Mouse (Mus musculus) embryonic facial prominence, embryonic 11.5 days (tissue): ENCODE data around the gene Vasn. TPM values are rescaled to one million over a fixed set of nuclear protein-coding genes. Genes with fewer than 3 reads are reported as not detected.
"Not testable (repeated sequence)": the region's sequence is repeated elsewhere in the genome, so short reads cannot be mapped to it uniquely, and the experiment has no call there.

ENCODE experiments used
- ATAC-seq: fragments of 200-750 bp; cut with Nextera tagmentation; replicated peaks from 2 replicates; pipeline ENCODE4 v1.8.0; 2017; ENCODE audit warnings: low read depth; ENCODE audit not compliant: insufficient number of reproducible peaks, low FRiP score, low TSS enrichment
- DNase-seq: peaks from one replicate; pipeline ENCODE4 v3.0.0-alpha.2; 2015; ENCODE audit warnings: low spot score
- H3K27ac ChIP-seq: fragments of 300-500 bp; sonication (generic); replicated peaks from 2 replicates; pipeline ENCODE4 v1.5.1; 2014; ENCODE audit warnings: mild to moderate bottlenecking, low read depth, low read length, control low read depth
- H3K27me3 ChIP-seq: fragments of 300-500 bp; sonication (generic); 2 replicates; pipeline ENCODE4 v1.6.1; 2014; ENCODE audit warnings: mild to moderate bottlenecking, low read length, moderate library complexity, mixed read lengths; ENCODE audit not compliant: control insufficient read depth, insufficient read depth
- H3K36me3 ChIP-seq: fragments of 300-500 bp; sonication (generic); replicated peaks from 2 replicates; pipeline ENCODE4 v1.6.1; 2014; ENCODE audit warnings: low read depth, mild to moderate bottlenecking, low read length, moderate library complexity, mixed read lengths; ENCODE audit not compliant: control insufficient read depth, insufficient read depth
- H3K4me1 ChIP-seq: fragments of 300-500 bp; sonication (generic); 2 replicates; pipeline ENCODE4 v1.6.1; 2014; ENCODE audit warnings: low read length, mixed read lengths; ENCODE audit not compliant: control insufficient read depth, insufficient read depth
- H3K4me2 ChIP-seq: fragments of 300-500 bp; sonication (generic); 2 replicates; pipeline ENCODE4 v1.6.1; 2014; ENCODE audit warnings: low read depth, mild to moderate bottlenecking, control low read depth, low read length, moderate library complexity
- H3K4me3 ChIP-seq: fragments of 300-500 bp; sonication (generic); 2 replicates; pipeline ENCODE4 v1.5.1; 2014; ENCODE audit warnings: low read depth, low read length, control low read depth
- H3K9ac ChIP-seq: fragments of 300-500 bp; sonication (generic); replicated peaks from 2 replicates; pipeline ENCODE4 v1.6.1; 2014; ENCODE audit warnings: mild to moderate bottlenecking, control low read depth, low read length
- H3K9me3 ChIP-seq: fragments of 300-500 bp; sonication (generic); replicated peaks from 2 replicates; pipeline ENCODE4 v1.6.1; 2016; ENCODE audit warnings: mild to moderate bottlenecking, low read length, inconsistent platforms, mixed read lengths; ENCODE audit not compliant: control insufficient read depth
- WGBS: fragments of 180-500 bp; shearing (Covaris S2); extraction: QIAGEN DNeasy Blood & Tissue Kit; methylation state at CpG from one replicate; pipeline ENCODE4 v1.1.7; 2014; 5-methylcytosine and 5-hydroxymethylcytosine counted together
- polyA plus RNA-seq: library from polyadenylated mRNA; unstranded; fragments of >200 nt; fragmentation: Nextera tagmentation; extraction: Ambion mirVana; gene quantifications from 2 replicates; pipeline ENCODE4 v1.2.1, GENCODE M21; 2014

Vasn gene
- polyA plus RNA-seq, 1 experiment from 2014 or later = 10.9 TPM

- no peaks in the 10 kb centered on the region; the same call in none of the 2 replicates for H3K4me1 ChIP-seq
- H3K27ac ChIP-seq = no peak overlapping the region
- no peaks in the 10 kb centered on the region; the same call in 1 of the 2 replicates for H3K36me3 ChIP-seq
- peak overlapping the region; percentile 86; the same call in 1 of the 2 replicates for H3K9ac ChIP-seq
- H3K4me3 ChIP-seq = no peak overlapping the region
- DNase-seq (no peak), ATAC-seq (no peak)
- 78% methylated on average over 4 of the region's 4 CpGs for WGBS
- H3K4me2 ChIP-seq = no peak overlapping the region; the same call in 1 of the 2 replicates
- H3K27me3 ChIP-seq = no peaks in the 10 kb centered on the region
- no peaks in the 10 kb centered on the region for H3K9me3 ChIP-seq
Measured at GRCm38 (mm10) chr16:4682628-4683179, 43.0 kb downstream of the Vasn start.

GRCm38 (mm10) chr16:4683193-4683580 lies 43.4 kb downstream of the Vasn start:
- no peak; the same call in 1 of the 2 replicates for ATAC-seq
- no peaks in the 10 kb centered on the region; the same call in 1 of the 2 replicates for H3K36me3 ChIP-seq
- no peaks in the 10 kb centered on the region for H3K9me3 ChIP-seq
- H3K4me3 ChIP-seq = peak overlapping the region; percentile 93
- peak overlapping the region; percentile 82 for H3K4me2 ChIP-seq
- H3K27ac ChIP-seq = peak overlapping the region; percentile 35; the same call in 1 of the 2 replicates
- no peaks in the 10 kb centered on the region for H3K27me3 ChIP-seq
- no peaks in the 10 kb centered on the region; the same call in 1 of the 2 replicates for H3K4me1 ChIP-seq
- DNase-seq = no peak
- WGBS = 34% methylated on average over 9 of the region's 9 CpGs
- peak overlapping the region; percentile 86 for H3K9ac ChIP-seq

GRCm38 (mm10) chr16:4683581-4684456 lies 44.1 kb downstream of the Vasn start:
- H3K4me2 ChIP-seq = peak overlapping the region; percentile 82
- ATAC-seq (peak; percentile 86), DNase-seq (peak; percentile 96)
- no peaks in the 10 kb centered on the region; the same call in 1 of the 2 replicates for H3K4me1 ChIP-seq
- under 1% methylated on average over 54 of the region's 54 CpGs for WGBS
- no peaks in the 10 kb centered on the region for H3K27me3 ChIP-seq
- no peaks in the 10 kb centered on the region; the same call in 1 of the 2 replicates for H3K36me3 ChIP-seq
- peak overlapping the region; percentile 86 for H3K9ac ChIP-seq
- no peaks in the 10 kb centered on the region for H3K9me3 ChIP-seq
- H3K4me3 ChIP-seq = peak overlapping the region; percentile 93
- H3K27ac ChIP-seq = peak overlapping the region; percentile 35; the same call in 1 of the 2 replicates

GRCm38 (mm10) chr16:4684457-4684791 lies 44.7 kb downstream of the Vasn start:
- H3K27ac ChIP-seq = no peak overlapping the region; the same call in 1 of the 2 replicates
- H3K27me3 ChIP-seq = no peaks in the 10 kb centered on the region
- ATAC-seq = no peak
- 1% methylated on average over 9 of the region's 9 CpGs for WGBS
- H3K4me1 ChIP-seq = no peaks in the 10 kb centered on the region; the same call in 1 of the 2 replicates
- peak overlapping the region; percentile 86 for H3K9ac ChIP-seq
- peaks cover 5% of the 10 kb centered on the region for H3K36me3 ChIP-seq
- H3K4me3 ChIP-seq = peak overlapping the region; percentile 93
- no peak for DNase-seq
- H3K9me3 ChIP-seq = no peaks in the 10 kb centered on the region
- H3K4me2 ChIP-seq = peak overlapping the region; percentile 82

- H3K4me1 ChIP-seq, H3K4me3 ChIP-seq, H3K27ac ChIP-seq, ATAC-seq, H3K9ac ChIP-seq, H3K27me3 ChIP-seq, H3K4me2 ChIP-seq, DNase-seq, H3K9me3 ChIP-seq: not testable (repeated sequence)
- peaks cover 11% of the 10 kb centered on the region for H3K36me3 ChIP-seq
- WGBS = 93% methylated on average over 4 of the region's 4 CpGs
Measured at GRCm38 (mm10) chr16:4689371-4689770, 49.6 kb downstream of the Vasn start.

Other genes starting within 250 kb of the Vasn start
- 0.67 and 0.75 TPM in 2 replicates for gene Adcy9, start 219.4 kb upstream of the Vasn start, polyA plus RNA-seq
- 26.6 and 32.7 TPM in 2 replicates for gene Srl, start 98.1 kb upstream of the Vasn start, polyA plus RNA-seq
- 27.2 and 28.6 TPM in 2 replicates for gene Tfap4, start 80.1 kb upstream of the Vasn start, polyA plus RNA-seq
- gene Glis2, start 45.2 kb upstream of the Vasn start, polyA plus RNA-seq = 19.9 and 21.2 TPM in 2 replicates
- 103 and 105 TPM in 2 replicates for gene Pam16, start 15.0 kb upstream of the Vasn start, polyA plus RNA-seq
- gene Dnaja3, start within 50 bp of the Vasn start, polyA plus RNA-seq = 56.9 and 58.3 TPM in 2 replicates
- 12.2 and 12.8 TPM in 2 replicates for gene Coro7, start 39.8 kb downstream of the Vasn start, polyA plus RNA-seq
- 190 and 192 TPM in 2 replicates for gene Nmral1, start 79.4 kb downstream of the Vasn start, polyA plus RNA-seq
- 110 and 114 TPM in 2 replicates for gene Hmox2, start 86.4 kb downstream of the Vasn start, polyA plus RNA-seq
- 76.1 and 80.8 TPM in 2 replicates for gene Cdip1, start 150.4 kb downstream of the Vasn start, polyA plus RNA-seq
- gene 4930562C15Rik, start 195.5 kb downstream of the Vasn start, polyA plus RNA-seq = 0.28 TPM in 1 of 2 replicates, not detected in the other
- gene Ubald1, start 240.4 kb downstream of the Vasn start, polyA plus RNA-seq = 26.2 and 26.4 TPM in 2 replicates
- gene Mgrn1, start 246.3 kb downstream of the Vasn start, polyA plus RNA-seq = 67.9 and 72.2 TPM in 2 replicates